Mouse (Mus musculus): ENCODE data around the gene Mccc2.
"Not testable (repeated sequence)": the region's sequence is repeated elsewhere in the genome, so short reads cannot be mapped to it uniquely, and the experiment has no call there.

The Mccc2 gene

DNA sequence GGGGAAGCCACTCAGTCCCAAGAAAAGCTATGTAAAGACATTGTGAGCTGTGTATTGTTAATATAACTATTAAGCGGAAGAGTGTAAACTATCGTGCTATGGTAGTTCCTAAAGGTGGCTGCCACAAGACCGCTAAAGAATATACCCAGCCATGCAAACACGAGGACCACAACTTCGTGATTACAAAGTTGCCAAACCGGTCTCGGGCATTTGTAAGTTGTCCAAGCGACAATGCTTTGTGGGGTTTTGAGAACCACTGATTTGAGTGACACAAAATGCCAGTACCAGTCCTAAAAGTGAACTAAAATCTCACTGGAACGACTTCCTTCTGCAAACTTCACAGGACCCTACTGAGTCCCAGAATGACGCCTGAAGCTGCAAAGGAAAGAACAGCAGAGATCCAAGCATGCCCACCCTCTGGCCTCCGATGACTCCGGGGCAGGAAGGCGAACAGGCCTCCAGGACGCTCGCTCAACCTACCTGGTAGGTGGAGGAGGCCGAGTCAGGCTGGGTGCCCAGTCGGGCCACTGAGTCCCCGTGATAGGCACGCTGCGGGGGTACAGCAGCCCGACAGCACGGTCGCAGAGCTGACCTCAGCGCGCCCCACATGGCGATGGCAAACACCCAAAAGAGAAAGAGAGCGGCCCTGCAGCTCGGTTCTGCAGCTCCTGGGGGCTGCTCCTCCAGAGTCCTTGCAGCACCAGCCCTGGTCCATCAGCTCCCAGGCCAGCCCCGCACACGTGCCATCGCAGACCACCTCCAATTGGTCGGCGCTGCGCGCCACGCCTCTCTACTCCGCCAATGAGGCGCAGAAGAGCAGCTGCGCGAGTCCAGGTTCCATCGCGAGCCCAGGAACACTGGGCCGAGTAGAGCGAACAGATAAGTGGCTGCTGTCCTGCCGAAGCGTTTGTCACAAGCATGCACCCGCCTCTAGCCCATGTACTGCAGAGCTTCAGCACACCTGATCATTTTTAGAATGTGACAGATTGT is at the start of gene Mccc2:
Gene Mccc2, minus strand, starts transcription at position 734 of the 990 bp plus-strand sequence.
- DNase-seq (ENCODE audit: low read depth), result peak; percentile 92

GRCm38 (mm10) chr13:100063936-100064335 is 48.5 kb upstream of the Mccc2 start:
- DNase-seq (ENCODE audit: low read depth), result no peak

GRCm38 (mm10) chr13:100057738-100058137 is 42.3 kb upstream of the Mccc2 start:
- DNase-seq (ENCODE audit: low read depth), result not testable (repeated sequence)

GRCm38 (mm10) chr13:100026013-100026412 is 10.6 kb upstream of the Mccc2 start:
- DNase-seq (ENCODE audit: low read depth), result no peak

GRCm38 (mm10) chr13:100016891-100017290 is 1.5 kb upstream of the Mccc2 start:
- DNase-seq (ENCODE audit: low read depth), result no peak

GRCm38 (mm10) chr13:100015937-100016336 is 498 bp upstream of the Mccc2 start:
- DNase-seq (ENCODE audit: low read depth), result peak; percentile 14

DNA sequence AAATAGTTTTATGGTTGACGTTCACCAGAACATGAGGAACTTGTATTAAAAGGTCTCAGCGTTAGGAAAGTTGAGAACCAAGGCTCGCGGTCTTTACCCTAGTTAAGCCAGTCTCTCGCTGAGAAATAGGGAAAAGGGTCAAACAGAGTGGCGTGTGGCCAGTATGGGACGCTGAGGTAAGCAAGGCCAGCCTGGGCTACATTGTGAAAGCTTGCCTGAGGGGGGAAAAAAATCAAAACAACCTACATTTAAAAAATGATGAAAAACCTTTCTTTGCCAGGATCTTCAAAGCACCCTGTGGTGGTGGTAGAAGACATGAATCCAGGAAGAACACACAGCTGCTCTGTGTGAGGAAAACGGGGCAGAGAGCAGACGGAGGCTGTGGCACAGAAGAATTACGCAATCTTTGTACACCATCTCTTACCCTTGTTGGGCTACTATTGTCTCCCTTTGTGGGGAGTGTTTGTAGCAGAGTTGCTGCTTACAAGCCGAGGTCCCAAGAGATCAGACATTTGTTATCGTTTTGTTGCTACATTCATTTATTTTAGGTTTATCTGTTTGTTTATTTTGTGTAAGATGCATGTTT is 9.4 kb downstream of the Mccc2 start:
- no peak for DNase-seq (ENCODE audit: low read depth)

DNA sequence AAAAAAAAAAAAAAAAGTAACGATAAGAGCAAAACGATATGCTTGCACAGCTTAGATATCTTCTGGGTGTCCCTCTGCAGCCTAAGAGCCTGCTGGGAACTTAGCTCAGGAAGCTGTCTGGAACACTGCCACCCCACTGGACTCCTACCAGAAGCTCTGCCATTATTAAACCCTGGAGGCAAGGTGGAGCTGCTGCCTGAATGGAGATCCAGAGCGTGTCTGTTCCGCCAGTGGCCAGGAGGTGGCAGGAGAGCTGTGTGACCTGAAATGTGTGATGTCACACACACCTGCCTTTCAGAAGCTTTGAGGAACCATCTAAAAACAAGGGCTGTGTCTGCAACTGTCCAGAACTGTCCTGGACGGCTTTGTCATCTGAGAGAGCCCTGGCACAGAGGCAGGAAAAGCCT is 13.6 kb downstream of the Mccc2 start:
- DNase-seq (ENCODE audit: low read depth), result peak; percentile 62

GRCm38 (mm10) chr13:99999078-99999477 is 16.4 kb downstream of the Mccc2 start:
- no peak for DNase-seq (ENCODE audit: low read depth)

DNA sequence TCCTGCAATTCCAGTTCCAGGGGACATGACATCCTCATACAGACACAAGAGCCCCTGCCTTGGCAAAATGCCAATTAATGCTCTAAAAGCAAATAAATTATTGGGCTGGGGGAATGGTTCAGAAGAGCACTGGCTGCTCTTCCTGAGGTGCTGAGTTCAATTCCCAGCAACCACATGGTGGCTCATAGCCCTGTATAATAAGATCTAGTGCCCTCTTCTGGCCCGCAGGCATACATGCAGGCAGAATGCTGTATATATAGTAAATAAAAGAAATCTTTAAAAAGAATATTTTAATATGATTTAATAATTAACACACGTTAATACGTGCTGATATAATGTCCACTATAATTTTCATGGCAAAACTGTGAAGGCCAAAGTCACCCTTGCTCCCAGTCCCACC is 17.3 kb downstream of the Mccc2 start:
- DNase-seq (ENCODE audit: low read depth), result no peak

DNA sequence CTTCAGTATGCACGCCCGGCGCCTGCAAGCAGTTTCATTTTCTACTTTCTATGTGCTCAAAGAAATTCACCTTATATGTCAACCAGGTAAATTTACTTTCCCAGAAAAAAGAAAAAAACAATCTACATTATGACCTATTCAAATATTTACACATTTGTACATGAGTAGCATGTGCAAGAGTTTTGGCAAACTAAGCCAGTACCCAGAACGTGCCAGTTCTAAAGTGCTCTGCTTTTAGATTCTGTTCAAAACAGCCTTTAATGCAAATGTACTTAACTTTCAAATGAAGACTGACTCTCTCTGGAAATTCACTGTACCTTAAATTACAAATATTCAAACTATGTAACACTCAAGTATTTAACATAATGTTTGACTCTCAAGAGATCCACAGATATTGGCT is 25.8 kb downstream of the Mccc2 start:
- no peak for DNase-seq (ENCODE audit: low read depth)

DNA sequence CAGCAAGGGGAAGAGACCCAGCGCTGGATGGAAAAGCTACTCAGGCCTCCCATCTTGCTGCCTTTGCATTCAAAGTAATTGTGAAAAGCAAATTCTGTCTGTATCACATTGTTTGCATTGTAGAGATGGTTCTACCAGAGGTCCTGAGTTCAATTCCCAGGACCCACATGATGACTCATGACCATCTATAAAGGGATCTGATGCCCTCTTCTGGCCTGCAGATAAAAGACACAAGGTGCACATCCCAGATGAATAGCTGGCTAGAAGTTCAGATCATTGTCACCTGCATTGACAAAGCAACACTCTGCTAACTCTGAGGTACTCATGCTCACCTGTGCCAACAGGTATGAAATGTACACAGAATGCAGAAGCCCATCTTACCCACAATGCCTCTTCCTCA is 32.1 kb downstream of the Mccc2 start:
- DNase-seq (ENCODE audit: low read depth), result no peak

DNA sequence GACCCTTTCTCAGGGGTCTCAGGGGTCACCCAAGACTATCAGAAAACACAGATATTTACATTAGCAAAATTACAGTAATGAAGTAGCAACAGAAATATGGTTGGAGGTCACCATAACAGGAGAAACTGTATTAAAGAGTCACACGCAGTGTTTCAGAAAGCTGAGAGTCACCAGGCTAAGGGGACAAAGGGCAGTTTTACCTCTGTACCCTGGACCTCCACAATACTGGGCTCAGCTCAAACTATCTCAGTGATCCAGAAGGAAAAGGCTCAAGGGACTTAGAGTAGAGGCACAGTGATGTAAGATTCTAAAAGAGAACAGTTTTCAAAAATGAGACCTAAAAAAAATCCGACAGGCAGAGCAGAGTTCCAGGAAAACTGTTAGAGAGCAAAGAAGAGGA is 36.0 kb downstream of the Mccc2 start:
- DNase-seq (ENCODE audit: low read depth), result no peak

GRCm38 (mm10) chr13:99970089-99970488 is 45.4 kb downstream of the Mccc2 start:
- DNase-seq (ENCODE audit: low read depth), result no peak

- no peak for DNase-seq (ENCODE audit: low read depth)
Observed at GRCm38 (mm10) chr13:99967013-99967678, 48.3 kb downstream of the Mccc2 start.

GRCm38 (mm10) chr13:99963814-99964213 is 51.6 kb downstream of the Mccc2 start:
- no peak for DNase-seq (ENCODE audit: low read depth)

DNA sequence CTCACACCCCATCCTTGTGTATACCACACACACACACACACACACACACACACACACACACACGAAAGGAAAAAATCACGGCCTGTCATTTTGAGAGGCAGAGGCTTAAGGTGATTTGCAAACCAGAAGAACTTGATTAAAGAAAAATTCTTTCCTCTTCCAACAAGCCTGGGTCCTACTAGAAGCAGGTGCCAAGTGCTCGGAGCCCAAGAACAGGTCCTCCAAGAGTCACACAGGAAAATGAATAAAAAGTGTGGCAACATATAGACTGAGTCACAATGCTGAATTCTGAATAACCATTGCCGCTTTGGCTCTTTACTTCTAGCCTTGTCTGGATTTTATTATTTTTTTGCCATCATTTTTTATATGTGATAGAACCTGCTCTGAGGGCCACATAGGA is 53.8 kb downstream of the Mccc2 start:
- no peak for DNase-seq (ENCODE audit: low read depth)

- DNase-seq (ENCODE audit: low read depth), result no peak
Observed at GRCm38 (mm10) chr13:99955591-99955944, 59.9 kb downstream of the Mccc2 start.

DNA sequence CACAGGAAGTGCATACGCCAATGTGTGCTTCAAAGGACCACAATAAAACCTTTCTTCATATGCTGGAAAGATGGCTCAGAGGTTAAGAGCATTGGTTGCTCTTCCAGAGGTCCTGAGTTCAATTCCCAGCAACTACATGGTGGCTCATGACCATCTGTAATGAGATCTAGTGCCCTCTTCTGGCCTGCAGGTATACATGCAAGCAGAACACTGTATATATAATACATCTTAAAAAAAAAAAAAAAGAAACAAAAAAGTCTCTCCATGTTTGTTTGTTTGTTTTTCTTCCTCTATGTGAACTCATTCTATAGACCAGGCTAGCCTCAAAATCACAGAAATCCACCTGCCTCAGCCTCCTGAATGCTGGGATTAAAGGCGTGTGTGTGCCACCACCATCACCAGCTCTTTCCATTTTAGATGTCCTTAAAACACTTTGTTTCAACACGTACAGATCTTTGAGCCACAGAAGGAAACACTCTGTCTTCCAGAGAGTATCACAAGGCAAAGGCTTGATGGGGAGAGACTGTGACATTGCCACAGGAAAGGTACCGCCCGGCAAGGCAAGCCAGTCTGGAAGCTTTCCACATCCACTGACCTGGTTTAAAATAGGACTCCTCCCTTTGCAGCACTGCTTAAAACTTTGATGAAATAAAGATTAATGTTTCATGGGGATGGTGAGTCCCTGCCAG is 60.4 kb downstream of the Mccc2 start:
- no peak for DNase-seq (ENCODE audit: low read depth)

DNA sequence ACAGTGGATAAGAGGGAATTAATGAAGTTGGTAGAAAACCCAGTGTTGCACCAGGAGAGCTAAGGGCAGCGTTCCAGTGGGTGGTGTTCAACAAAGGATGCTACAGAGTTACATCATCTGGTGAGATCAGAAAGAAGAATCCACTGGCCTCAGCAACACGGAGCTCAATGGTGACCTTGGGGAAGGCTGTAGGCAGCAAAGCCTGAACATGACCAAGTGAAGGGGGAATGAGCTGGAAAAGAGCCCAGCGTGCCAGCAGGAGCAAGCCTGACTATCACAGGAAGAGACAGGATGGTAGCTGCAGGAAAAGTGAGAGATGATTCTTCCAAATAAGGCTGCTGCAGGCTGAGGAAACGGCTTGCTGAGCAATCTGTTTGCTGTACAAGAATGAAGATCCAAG is 68.0 kb downstream of the Mccc2 start:
- no peak for DNase-seq (ENCODE audit: low read depth)

DNA sequence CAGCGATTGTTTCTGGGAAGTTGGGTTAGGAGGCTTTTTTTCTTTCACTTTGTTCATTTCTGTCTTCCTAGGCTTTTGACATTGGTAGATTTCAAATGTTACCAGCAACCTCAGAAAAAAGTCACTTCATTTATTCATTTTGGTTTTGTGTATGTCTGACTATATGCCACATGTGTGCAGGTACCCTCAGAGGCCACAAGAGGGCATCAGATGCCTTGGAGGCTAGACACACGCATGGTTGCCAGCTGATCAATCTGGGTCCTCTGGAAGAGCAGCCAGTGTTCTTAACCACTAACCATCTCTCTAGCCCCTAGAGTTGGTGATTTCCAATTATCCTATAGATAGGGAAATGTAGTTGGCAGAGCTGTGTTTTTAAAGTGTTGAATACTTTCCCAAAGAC is 71.9 kb downstream of the Mccc2 start:
- DNase-seq (ENCODE audit: low read depth), result no peak

DNA sequence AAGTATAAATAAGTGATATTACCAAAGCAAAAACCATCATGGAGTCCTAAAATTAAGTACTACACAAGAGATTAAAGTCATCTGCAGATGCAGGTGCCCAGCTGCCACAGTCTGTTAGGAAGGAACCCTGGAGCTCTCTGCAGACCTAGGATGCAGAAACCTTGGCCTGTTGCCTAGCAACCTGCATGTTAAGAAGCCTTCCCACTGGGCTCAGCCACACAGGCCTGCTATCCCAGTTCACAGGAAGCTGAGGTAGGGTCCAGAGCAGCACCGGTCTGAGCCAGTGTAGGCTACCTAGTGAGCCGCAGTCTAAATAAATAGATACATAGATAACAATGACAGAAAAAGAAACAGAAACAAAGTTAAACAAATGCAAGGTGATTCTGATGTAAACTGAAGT is 74.8 kb downstream of the Mccc2 start:
- no peak for DNase-seq (ENCODE audit: low read depth)
